Mouse (Mus musculus): Measurements from ENCODE around the gene Ptprh.

GRCm38 (mm10) chr7:4631031-4631430, 27.2 kb upstream of the Ptprh start, which contains the start of gene Tmem86b:
- TF ChIP-seq CTCF (IDR thresholded peaks at IDR 0.05; ENCODE audit: insufficient read depth, low read depth, low read length): no peak
- no peak for TF ChIP-seq POLR2A (IDR thresholded peaks at IDR 0.05; ENCODE audit: insufficient read depth, low read depth, low read length)
